In genomic region chr12:79888086-79888485, GRCm38 (mm10) we compare ENCODE assay signal across 11 mouse cellular contexts.
DNase-seq lines count a peak whose midpoint lies in the region; ATAC-seq and TF ChIP-seq lines count a peak whose summit lies in the region.
"Had no signal": no experiment of that assay in that cellular context is flagged by ENCODE, and none has a peak within 500 bp of the region (broad histone marks: within the 10 kb centered on the region; RNA-seq: fewer than 3 reads in every experiment).

No protein-coding gene starts in this region.

- no peak overlapping the region for H3K27ac ChIP-seq in heart, embryonic 10.5 days
- H3K27ac ChIP-seq in heart, embryonic 11.5 days (ENCODE audit: low read depth, low read length), result no peak overlapping the region
- H3K27ac ChIP-seq in liver, embryonic 11.5 days (ENCODE audit: low read depth, low read length), result no peak overlapping the region
- H3K27ac ChIP-seq in liver, postnatal 0 days (ENCODE audit: low read depth), result no peak overlapping the region
- H3K27ac ChIP-seq in embryonic facial prominence, embryonic 12.5 days, result peak overlapping the region; percentile 58
- H3K27ac ChIP-seq in limb, embryonic 13.5 days, result peak overlapping the region; percentile 79; the same call in 1 of the 2 replicates

- 78% methylated on average over 4 of the region's 4 CpGs for WGBS in heart, embryonic 10.5 days
- WGBS in heart, embryonic 11.5 days (ENCODE audit: insufficient replicate concordance), result 76% methylated on average over 4 of the region's 4 CpGs
- 76% methylated on average over 4 of the region's 4 CpGs for WGBS in liver, embryonic 11.5 days
- 69% methylated on average over 4 of the region's 4 CpGs for WGBS in liver, postnatal 0 days (ENCODE audit: insufficient replicate concordance)
- 84% methylated on average over 4 of the region's 4 CpGs for WGBS in embryonic facial prominence, embryonic 12.5 days
- WGBS in limb, embryonic 13.5 days, result 75% methylated on average over 4 of the region's 4 CpGs

- no peaks in the 10 kb centered on the region for H3K27me3 ChIP-seq in heart, embryonic 10.5 days (ENCODE audit: insufficient read depth, poor library complexity, severe bottlenecking)
- no peaks in the 10 kb centered on the region for H3K27me3 ChIP-seq in heart, embryonic 11.5 days (ENCODE audit: control insufficient read depth, insufficient read depth, low read length)
- no peaks in the 10 kb centered on the region for H3K27me3 ChIP-seq in liver, embryonic 11.5 days (replicated peaks; ENCODE audit: control insufficient read depth, insufficient read depth, low read length)
- H3K27me3 ChIP-seq in liver, postnatal 0 days (ENCODE audit: insufficient read depth, low read length), result no peaks in the 10 kb centered on the region
- H3K27me3 ChIP-seq in embryonic facial prominence, embryonic 12.5 days, result no peaks in the 10 kb centered on the region
- H3K27me3 ChIP-seq in limb, embryonic 13.5 days, result no peaks in the 10 kb centered on the region
- H3K27me3 ChIP-seq: Patski had no signal

- H3K9ac ChIP-seq in heart, embryonic 11.5 days (ENCODE audit: low read depth, low read length), result no peak overlapping the region
- no peak overlapping the region for H3K9ac ChIP-seq in liver, embryonic 11.5 days (ENCODE audit: low read depth, low read length)
- H3K9ac ChIP-seq in liver, postnatal 0 days (replicated peaks), result no peak overlapping the region
- no peak overlapping the region for H3K9ac ChIP-seq in embryonic facial prominence, embryonic 12.5 days
- no peak overlapping the region for H3K9ac ChIP-seq in limb, embryonic 13.5 days

- no peak for TF ChIP-seq CTCF in liver, postnatal 0 days (IDR thresholded peaks at IDR 0.05; ENCODE audit: low read depth)

- H3K4me3 ChIP-seq in heart, embryonic 10.5 days, result no peak overlapping the region
- H3K4me3 ChIP-seq in heart, embryonic 11.5 days (ENCODE audit: low read depth, low read length), result no peak overlapping the region
- no peak overlapping the region for H3K4me3 ChIP-seq in liver, embryonic 11.5 days (ENCODE audit: low read depth, low read length)
- no peak overlapping the region for H3K4me3 ChIP-seq in liver, postnatal 0 days (ENCODE audit: low read depth, low read length)
- H3K4me3 ChIP-seq in embryonic facial prominence, embryonic 12.5 days, result no peak overlapping the region
- no peak overlapping the region for H3K4me3 ChIP-seq in limb, embryonic 13.5 days

- H3K4me2 ChIP-seq in heart, embryonic 11.5 days, result no peak overlapping the region
- H3K4me2 ChIP-seq in liver, embryonic 11.5 days, result no peak overlapping the region
- H3K4me2 ChIP-seq in liver, postnatal 0 days (ENCODE audit: low read depth, low read length), result no peak overlapping the region
- no peak overlapping the region for H3K4me2 ChIP-seq in embryonic facial prominence, embryonic 12.5 days (replicated peaks)
- no peak overlapping the region for H3K4me2 ChIP-seq in limb, embryonic 13.5 days (replicated peaks)

- H3K9me3 ChIP-seq in heart, embryonic 10.5 days, result no peaks in the 10 kb centered on the region
- no peaks in the 10 kb centered on the region for H3K9me3 ChIP-seq in heart, embryonic 11.5 days (replicated peaks; ENCODE audit: control insufficient read depth, low read length)
- no peaks in the 10 kb centered on the region for H3K9me3 ChIP-seq in liver, embryonic 11.5 days (ENCODE audit: control insufficient read depth, low read length)
- no peaks in the 10 kb centered on the region for H3K9me3 ChIP-seq in liver, postnatal 0 days (ENCODE audit: low read length)
- H3K9me3 ChIP-seq in embryonic facial prominence, embryonic 12.5 days, result no peaks in the 10 kb centered on the region
- no peaks in the 10 kb centered on the region for H3K9me3 ChIP-seq in limb, embryonic 13.5 days

- TF ChIP-seq EP300 in liver, postnatal 0 days (IDR thresholded peaks at IDR 0.05; ENCODE audit: low read depth), result no peak

- H3K36me3 ChIP-seq in heart, embryonic 10.5 days, result no peaks in the 10 kb centered on the region
- H3K36me3 ChIP-seq in heart, embryonic 11.5 days (ENCODE audit: control insufficient read depth, insufficient read depth, low read length), result no peaks in the 10 kb centered on the region
- no peaks in the 10 kb centered on the region for H3K36me3 ChIP-seq in liver, embryonic 11.5 days (ENCODE audit: control insufficient read depth, insufficient read depth, low read length)
- H3K36me3 ChIP-seq in liver, postnatal 0 days (replicated peaks; ENCODE audit: insufficient read depth, low read length), result no peaks in the 10 kb centered on the region
- H3K36me3 ChIP-seq in embryonic facial prominence, embryonic 12.5 days, result no peaks in the 10 kb centered on the region
- no peaks in the 10 kb centered on the region for H3K36me3 ChIP-seq in limb, embryonic 13.5 days

- no peak for ATAC-seq in heart, embryonic 11.5 days (replicated peaks; ENCODE audit: insufficient number of reproducible peaks, low FRiP score, low TSS enrichment)
- ATAC-seq in liver, embryonic 11.5 days (replicated peaks; ENCODE audit: low FRiP score), result no peak
- no peak for ATAC-seq in liver, postnatal 0 days
- no peak for ATAC-seq in embryonic facial prominence, embryonic 12.5 days (ENCODE audit: insufficient number of reproducible peaks, insufficient read depth, low FRiP score, low TSS enrichment)
- ATAC-seq in limb, embryonic 13.5 days (ENCODE audit: low FRiP score, low read depth), result no peak
- ATAC-seq: inflammation-experienced regulatory T-cells, adult 6 months; Patski had no signal

- peaks cover 19% of the 10 kb centered on the region for H3K4me1 ChIP-seq in heart, embryonic 10.5 days
- H3K4me1 ChIP-seq in heart, embryonic 11.5 days (ENCODE audit: control insufficient read depth, insufficient read depth, low read length), result peaks cover 12% of the 10 kb centered on the region; the same call in 1 of the 2 replicates
- no peaks in the 10 kb centered on the region for H3K4me1 ChIP-seq in liver, embryonic 11.5 days (replicated peaks; ENCODE audit: control insufficient read depth, insufficient read depth, low read length)
- H3K4me1 ChIP-seq in liver, postnatal 0 days (ENCODE audit: insufficient read depth), result no peaks in the 10 kb centered on the region
- H3K4me1 ChIP-seq in embryonic facial prominence, embryonic 12.5 days, result peaks cover 33% of the 10 kb centered on the region
- peaks cover 47% of the 10 kb centered on the region for H3K4me1 ChIP-seq in limb, embryonic 13.5 days

- peak; percentile 56 for DNase-seq in heart, embryonic 10.5 days (ENCODE audit: low spot score)
- peak; percentile 25 for DNase-seq in liver, embryonic 11.5 days (ENCODE audit: low spot score)
- no peak for DNase-seq in liver, postnatal 0 days
- DNase-seq in thymus, postnatal 25 days, result no peak
- DNase-seq in layer of hippocampus, postnatal 10 days (ENCODE audit: low spot score in 2 of 2), result no peak
- DNase-seq: adrenal gland, adult 2 months had no signal

Comparison
In these comparisons a context has a peak if more than half of its experiments do, and no peak if none do; other contexts are left out.
1. DNase-seq: peak in heart, embryonic 10.5 days (single experiment) and liver, embryonic 11.5 days (single experiment); none in liver, postnatal 0 days (single experiment), thymus, postnatal 25 days (single experiment) and layer of hippocampus, postnatal 10 days (0 of 2).
2. H3K27ac ChIP-seq: peak in embryonic facial prominence, embryonic 12.5 days (single experiment) and limb, embryonic 13.5 days (single experiment); none in heart, embryonic 10.5 days (single experiment), heart, embryonic 11.5 days (single experiment), liver, embryonic 11.5 days (single experiment) and liver, postnatal 0 days (single experiment).